Mouse (Mus musculus): ENCODE results near the gene Mob2. TPM values are rescaled to one million over a fixed set of nuclear protein-coding genes. Genes with fewer than 3 reads are reported as not detected.

Mob2 gene
- 10 to 100 TPM; 63.0 to 78.7 TPM for polyA plus RNA-seq (2017; shearing (Covaris generic))

DNA sequence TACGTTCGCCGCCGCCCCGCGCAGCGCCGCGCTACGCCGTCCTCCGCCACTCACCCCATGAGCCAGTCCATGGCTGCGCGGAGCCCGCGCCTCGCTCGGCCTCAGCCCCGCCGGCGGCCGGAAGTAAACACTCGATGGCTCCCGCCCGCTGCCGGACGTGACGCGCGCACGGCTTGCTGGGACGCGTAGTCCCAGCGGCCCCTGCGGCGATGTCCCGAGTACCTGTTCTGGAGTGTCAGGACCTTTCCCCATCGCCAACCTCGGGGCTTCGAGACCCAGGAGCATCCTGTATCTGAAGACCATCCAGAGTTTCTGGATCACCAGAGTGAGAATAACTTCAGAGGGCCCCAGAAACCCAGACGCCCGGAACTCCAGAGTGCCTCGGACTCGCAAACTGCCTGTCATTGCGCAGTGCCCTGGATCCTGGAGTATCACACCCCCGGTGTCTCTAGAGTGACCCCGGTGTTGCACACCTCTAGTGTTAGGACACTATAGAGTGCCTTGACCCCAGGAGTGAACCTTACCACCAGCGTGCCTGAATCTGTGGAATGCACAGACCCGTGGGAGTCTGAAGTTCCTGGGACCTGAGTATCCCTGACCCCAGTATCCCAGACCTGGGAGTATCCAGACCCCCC, at the start of gene Mob2:
Gene Mob2 (minus strand): TSS at position 135 of the 635 bp plus-strand sequence.
- ATAC-seq, result peak; percentile 83

- no peak for ATAC-seq
These were observed 43.9 kb upstream of the Mob2 start for GRCm38 (mm10) chr7:142104747-142105146.

DNA sequence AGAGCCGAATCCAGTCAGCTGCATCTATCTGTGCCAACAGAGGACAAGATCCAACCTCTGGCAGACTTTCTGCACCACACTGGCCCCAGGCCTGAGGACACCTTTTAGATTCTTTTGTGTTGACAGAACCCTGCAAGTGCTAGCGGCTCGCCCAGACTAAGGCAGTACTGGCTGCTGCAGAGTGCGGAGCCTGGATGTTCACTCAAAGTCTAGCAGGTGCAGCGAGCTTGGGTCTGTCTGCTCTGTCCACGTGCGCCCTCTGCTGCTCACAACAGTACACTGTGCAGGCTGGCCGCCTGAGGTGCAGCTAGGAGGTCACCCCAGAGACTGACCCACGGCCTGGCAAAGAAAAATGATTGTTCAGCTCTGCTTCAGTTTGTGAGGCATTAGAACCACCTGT, 36.9 kb upstream of the Mob2 start:
- peak; percentile 60 for ATAC-seq

- ATAC-seq, result no peak
These were observed 35.8 kb upstream of the Mob2 start for GRCm38 (mm10) chr7:142096701-142097100.

DNA sequence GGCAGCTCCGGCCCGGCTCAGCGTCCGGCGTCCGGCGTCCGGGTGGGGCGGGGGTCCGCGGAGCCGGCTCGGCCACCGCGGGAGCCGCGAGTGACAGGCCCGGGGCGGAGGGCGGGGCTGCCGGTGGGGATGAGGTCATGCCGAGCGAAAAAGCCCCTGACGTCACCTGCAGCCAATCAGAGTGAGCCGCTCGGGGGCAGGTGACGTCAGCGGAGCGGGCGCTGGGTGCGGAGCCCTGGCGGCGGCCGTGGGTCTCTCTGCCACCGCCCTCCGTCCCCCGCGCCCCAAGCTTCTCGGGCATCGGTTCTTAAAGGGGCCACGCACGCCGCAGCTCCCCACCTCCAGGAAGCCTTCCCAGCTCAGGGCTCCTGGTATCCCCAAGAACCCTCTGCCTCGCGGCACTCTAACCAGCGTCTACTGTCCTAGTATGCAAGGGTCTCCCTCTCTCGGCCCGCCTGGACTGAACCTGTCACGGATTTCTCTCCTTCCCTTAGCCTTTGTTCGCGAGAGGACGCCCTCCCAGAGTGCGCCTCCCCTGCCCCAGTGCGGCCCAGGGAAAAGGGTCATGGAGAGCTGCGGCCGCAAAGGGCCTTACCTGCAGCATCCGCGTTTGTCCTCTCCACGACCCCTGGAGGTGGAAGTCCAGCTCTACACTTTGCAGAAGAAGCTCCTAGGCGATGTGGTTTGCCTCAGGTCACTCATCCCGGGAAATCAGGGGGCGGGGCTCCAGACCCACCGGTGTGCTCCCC, 34.5 kb upstream of the Mob2 start, which contains the start of gene Dusp8:
Gene Dusp8 (minus strand): TSS at position 661 of the 749 bp plus-strand sequence.
- peak; percentile 89 for ATAC-seq

DNA sequence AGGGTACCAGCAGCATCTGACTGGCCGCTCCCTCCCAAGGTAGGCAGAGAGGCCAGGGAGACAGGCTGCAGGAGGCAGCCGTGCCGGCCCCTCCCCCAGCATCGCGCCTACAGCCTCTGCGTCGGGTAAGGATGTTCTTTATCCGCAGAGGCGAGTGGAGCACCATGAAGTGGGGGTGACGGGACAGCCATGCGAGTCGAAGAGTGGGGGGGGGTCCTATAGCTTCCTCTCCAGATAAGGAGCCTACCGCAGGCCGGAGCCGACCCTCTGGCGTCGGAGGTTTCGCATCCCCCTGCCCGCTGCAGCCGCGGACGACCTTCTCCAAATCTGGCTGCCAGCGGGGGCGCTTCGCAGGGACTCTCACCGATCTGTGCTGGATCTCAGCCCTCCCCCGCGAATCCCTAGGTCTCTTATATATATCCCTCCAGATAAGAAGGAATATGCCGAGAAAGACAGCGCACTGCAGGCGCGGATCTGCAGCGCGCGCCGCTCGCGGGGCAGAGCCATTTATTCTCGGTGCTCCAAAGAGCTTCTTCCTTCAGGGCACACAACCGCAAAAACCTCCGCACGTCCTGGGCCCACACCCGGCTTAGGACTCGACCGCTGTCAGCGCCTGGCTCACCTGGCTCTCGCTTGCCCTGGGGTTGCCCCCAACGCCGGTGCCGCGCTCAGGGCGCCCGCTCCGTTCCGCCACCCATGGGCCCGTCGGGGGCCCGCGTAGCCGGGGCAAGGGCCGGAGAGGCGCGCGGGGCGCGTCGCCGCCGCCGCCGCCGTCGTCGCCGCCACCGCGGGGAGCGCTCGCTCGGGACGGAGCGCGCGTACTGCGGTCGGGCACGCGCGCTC, 33.7 kb upstream of the Mob2 start:
- peak; percentile 9 for ATAC-seq

GRCm38 (mm10) chr7:142093696-142094240, 32.9 kb upstream of the Mob2 start:
- ATAC-seq, result no peak

GRCm38 (mm10) chr7:142092991-142093390, 32.1 kb upstream of the Mob2 start:
- no peak for ATAC-seq

GRCm38 (mm10) chr7:142091848-142092247, 31.0 kb upstream of the Mob2 start:
- no peak for ATAC-seq

DNA sequence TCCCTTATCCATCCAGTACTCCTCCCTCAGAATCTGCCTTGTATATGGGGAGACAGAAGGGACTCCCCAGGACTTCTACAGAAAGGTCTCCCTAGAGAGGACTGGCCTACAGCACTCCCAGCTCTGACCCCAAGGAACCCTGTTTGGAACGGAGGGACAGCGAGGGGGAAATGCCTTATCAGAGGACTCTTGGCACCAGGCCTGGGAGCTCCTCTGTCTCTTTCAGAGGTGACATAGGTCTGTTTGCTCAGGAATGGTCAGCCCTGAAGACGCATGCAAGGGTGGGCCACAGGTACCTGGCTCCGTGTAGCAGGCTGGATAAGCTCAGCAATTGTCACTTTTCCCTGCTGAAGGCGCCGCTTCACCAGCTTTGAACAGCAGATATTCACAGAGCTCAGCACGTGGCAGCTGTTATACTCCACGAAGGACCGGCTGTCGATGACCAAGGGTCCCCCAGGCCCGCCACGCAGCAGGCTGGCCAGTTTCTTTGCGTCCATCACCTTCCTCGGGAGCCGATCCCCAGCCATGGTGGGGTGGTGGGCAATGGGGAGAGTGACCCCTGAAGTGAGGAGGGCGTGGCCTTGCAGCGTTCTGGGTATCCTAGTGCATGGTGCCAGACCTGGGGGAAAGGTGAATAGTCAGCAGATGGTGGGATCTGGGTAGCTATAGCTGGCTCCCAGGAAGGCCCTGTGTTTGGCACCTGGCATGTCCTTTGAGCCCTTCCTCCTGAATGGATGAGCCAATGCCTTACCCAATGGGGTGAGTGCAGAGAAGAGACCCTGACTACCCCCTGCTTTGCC, 29.0 kb upstream of the Mob2 start:
- ATAC-seq, result no peak

- no peak for ATAC-seq
These were observed 28.0 kb upstream of the Mob2 start for GRCm38 (mm10) chr7:142088886-142089285.

DNA sequence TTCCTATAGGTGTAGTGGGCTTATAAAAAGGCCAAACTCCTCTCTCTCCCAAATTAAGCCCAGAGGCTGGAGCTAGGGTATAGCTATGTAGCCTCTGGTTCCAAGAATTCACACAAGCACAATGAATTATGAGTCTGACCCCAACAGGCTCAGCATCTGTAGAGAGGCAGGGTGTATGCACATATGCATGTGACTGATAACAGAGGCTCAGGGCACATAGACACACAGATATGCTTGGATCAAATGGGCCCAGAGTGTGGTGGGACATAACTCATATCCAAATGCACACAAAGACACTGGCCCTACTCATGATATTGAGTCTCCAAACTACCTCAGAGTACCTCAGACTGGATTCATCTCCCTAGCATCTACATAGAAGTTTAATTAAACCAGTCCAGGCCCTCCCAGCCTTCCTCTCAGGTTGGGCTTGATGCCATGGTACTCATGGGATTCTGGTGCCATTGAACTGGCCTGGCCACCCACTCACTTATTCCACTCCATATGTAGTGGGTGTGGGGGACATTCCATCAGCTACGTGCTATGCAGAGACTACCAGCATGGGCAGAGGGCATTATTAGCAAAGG, 26.3 kb upstream of the Mob2 start:
- ATAC-seq, result no peak

DNA sequence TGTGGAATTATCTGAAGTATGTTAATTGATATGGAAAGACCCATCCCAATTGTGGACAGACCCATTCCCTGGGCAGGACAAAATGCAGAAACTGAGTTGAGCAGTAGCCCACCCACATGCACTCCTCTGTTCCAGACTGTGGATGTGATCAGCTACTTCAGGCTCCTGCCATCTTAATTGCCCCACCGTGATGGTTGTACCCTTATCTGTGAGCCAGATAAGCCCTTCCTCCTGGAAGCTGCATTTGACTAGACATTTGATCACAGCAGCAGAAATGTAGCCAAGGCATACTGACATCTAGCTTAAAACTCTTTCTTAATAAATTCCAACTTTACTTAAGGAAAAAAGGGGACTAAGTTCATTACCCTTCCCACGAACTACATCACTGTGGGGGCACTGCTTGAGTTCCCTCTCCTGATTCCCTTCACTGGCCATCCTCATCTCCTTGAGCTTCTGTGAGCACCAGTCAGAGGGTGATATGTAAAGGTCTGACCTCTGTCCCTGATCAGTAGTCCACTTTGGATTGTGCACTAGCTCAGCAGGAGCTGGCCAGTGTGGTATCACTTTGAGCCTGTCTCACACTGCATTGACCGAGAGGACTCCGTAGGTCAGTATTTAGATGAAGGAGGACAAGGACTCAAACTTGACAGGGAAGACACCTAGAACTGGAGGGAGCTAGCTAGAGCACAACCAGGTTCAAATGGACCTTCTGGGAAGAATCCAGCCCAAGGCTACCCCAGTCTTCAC, 25.5 kb upstream of the Mob2 start:
- ATAC-seq, result no peak

- ATAC-seq, result no peak
These were observed 24.0 kb upstream of the Mob2 start for GRCm38 (mm10) chr7:142084820-142085219.

DNA sequence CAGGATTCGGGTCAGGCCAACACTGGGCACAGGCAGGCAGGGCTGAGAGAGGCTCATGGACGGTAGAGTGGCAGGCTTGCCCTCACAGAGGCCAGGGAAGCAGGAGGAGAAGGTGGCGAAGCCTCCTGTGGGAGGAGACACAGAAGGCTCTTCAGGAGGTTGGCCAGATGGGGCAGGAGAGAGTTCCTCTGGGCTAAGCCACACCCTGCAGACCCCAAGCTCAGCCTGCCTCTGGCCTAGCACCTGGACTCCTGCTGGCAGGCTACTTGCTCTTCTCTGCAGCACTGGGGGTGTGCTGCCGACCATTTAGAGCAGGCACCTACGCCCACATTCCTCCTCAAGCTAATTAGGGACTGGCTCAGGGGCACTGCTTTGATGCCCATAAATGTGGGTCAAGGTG, 23.5 kb upstream of the Mob2 start:
- no peak for ATAC-seq

DNA sequence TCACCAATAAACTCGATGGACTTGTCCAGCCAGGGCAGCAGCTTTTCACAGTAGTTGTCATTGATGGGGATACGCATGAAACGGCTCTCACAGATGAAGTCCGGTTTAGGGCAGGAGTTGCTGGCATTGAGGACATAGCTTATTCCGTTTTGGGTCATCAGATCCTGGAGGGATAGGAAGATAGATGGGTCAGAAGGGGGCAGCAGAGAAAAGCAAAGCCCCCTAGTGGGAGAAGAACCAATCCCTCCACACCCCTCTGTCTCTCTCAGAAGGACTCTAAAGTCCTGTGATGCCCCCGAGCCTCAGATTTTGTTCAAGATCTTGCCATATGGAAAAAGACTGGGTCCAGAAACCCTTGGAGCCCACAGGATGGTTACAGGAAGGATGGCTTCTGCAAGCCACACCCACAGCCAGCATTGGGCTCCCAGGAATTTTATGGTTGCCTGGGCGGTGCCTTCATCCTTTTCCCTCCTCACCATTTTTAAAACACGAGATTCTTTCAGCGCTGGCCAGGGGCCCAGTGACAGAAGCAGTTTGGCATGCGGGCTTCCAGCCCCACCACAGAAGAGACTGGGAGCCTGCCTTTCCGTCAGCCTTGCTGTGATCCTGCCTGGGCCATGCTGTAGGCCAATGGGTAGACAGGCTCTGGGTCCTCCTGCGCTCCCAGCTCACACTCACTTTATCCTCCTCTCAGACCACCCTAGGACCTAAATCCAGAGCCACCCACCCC, 22.9 kb upstream of the Mob2 start:
- no peak for ATAC-seq

- ATAC-seq, result no peak
These were observed 21.7 kb upstream of the Mob2 start for GRCm38 (mm10) chr7:142082607-142083006.

DNA sequence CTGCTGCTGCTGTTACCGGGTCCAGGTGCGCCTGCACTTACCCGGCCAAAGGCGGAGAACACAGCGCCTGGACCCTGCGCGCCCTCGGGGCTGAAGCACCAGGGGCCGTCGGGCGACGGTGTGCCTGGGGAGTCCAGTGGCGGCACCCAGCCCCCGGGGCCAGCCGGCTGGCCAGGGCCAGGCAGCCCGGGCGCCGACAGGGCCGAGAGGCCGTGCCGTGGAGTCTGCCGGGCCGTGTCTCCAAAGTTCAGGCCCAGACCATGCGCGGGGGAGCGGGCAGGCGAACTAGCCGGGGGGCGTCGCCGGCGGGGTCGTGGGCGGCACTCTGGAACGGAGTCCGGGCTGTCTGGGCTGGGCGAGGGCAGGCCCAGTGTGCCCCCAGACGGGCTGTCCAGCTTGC, 21.3 kb upstream of the Mob2 start:
- ATAC-seq, result no peak

DNA sequence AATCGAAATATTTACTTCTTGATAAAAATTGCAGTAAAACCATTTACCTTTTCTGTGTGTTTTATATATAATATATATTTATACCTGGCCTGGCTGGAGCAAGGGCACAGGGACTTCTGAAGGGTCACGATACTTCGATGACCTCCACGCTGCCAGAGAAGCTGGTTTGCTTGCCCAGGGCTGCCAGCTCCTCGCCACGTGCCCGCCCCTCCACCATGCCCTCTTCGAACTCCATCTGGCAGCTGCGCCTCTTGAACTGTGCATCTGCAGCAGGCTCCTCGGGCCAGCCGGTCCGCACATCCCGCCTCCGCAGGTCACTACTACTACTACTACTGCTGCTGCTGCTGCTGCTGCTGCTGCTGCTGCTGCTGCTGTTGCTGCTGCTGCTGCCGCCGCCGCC, 20.9 kb upstream of the Mob2 start:
- ATAC-seq, result no peak

GRCm38 (mm10) chr7:142080876-142081275, 20.0 kb upstream of the Mob2 start:
- ATAC-seq, result no peak
